Mouse (Mus musculus): Measurements from ENCODE around the gene Prkx.

DNA sequence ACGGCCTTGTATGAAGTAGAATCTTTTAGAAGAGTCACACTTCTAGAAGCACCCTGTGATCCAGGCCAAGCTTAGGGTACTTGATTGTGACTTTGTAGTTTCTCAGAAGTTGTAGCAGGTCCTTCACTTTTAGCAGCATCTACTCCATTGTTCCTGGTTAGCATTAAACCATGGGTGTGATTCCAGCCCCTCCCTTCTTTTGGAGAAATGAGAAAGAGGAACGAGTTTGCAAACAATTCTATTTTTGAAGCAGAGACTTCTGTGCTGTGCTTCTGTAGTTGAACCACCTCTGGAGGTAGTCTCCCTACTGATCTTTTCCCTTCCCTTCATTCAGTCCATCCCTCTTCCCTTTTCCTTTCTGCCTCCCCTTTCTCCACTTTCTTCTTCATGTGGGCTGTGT is 6.2 kb upstream of the Prkx start:
- TF ChIP-seq CTCF (IDR thresholded peaks at IDR 0.05; ENCODE audit: borderline replicate concordance, extremely low read depth, insufficient read depth, insufficient read length) (no peak), POLR2A (IDR thresholded peaks at IDR 0.05; ENCODE audit: borderline replicate concordance, extremely low read depth, insufficient read depth, insufficient read length, poor library complexity, severe bottlenecking) (no peak)

Data from brain, embryonic 14.5 days (tissue).